Mouse (Mus musculus) CH12.LX (cell line): ENCODE results near the gene Uqcrc1.

Experiments
- EP300 ChIP-seq: IDR thresholded peaks from 2 replicates; pipeline ENCODE4 v1.6.1; 2011; ENCODE audit warnings: low read length, improper control_type of control experiment
- HCFC1 ChIP-seq: IDR thresholded peaks from 2 replicates; pipeline ENCODE4 v1.6.1; 2012; ENCODE audit warnings: low read depth, mild to moderate bottlenecking, inconsistent platforms, low read length, improper control_type of control experiment
- MAX ChIP-seq: IDR thresholded peaks from 2 replicates; pipeline ENCODE4 v1.6.1; 2011; ENCODE audit warnings: low read length, improper control_type of control experiment
- NRF1 ChIP-seq: IDR thresholded peaks from 2 replicates; pipeline ENCODE4 v1.6.1; 2014; ENCODE audit warnings: low read depth, mild to moderate bottlenecking, inconsistent platforms, low read length, improper control_type of control experiment, moderate library complexity
- POLR2A ChIP-seq: IDR thresholded peaks from 2 replicates; pipeline ENCODE4 v1.6.1; 2011; ENCODE audit warnings: low read depth, mild to moderate bottlenecking, improper control_type of control experiment, low read length
- TBP ChIP-seq: conservative IDR thresholded peaks from 2 replicates; pipeline ENCODE4 v1.6.1; 2011; ENCODE audit warnings: low read depth, low read length, improper control_type of control experiment
- USF2 ChIP-seq: conservative IDR thresholded peaks from 2 replicates; pipeline ENCODE4 v1.6.1; 2011; ENCODE audit warnings: low read depth, low read length, improper control_type of control experiment

- TF ChIP-seq POLR2A: no peak
- TF ChIP-seq EP300: no peak
- no peak for TF ChIP-seq TBP
- TF ChIP-seq MAX: no peak
- no peak for TF ChIP-seq NRF1
- no peak for TF ChIP-seq USF2
- TF ChIP-seq HCFC1: no peak
Observed at GRCm38 (mm10) chr9:108996411-108996810, 60.0 kb downstream of the Uqcrc1 start.
